Mouse (Mus musculus) stomach, postnatal 0 days (tissue): ENCODE data around the gene 6820408C15Rik.

Source experiments
- CTCF ChIP-seq: IDR thresholded peaks from 2 replicates; pipeline ENCODE4 v1.5.1; 2016; ENCODE audit warnings: antibody characterized with exemption, low read depth, mild to moderate bottlenecking, moderate library complexity
- EP300 ChIP-seq: optimal IDR thresholded peaks from 2 replicates; pipeline ENCODE3; 2016; ENCODE audit warnings: antibody characterized with exemption

DNA sequence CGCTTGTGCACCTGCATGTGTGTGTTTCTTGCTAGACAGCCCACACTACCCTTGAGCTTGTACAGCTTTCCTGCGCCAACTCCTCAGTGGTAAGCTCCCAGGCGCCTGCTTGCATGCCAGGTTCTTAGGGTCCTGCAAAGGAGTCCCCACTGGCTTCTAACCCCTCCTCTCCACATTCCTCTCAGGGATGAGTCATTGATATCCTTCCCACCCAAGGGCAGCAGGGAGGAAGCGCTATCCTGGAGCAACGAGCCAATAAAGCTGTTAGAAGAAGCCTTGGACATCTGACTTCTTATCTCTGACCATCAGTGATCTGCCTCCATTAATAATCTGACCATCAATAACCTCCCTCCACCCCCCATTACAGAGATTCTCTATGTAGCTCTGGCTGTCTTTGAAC is 47.5 kb upstream of the 6820408C15Rik start:
- TF ChIP-seq EP300, result no peak
- TF ChIP-seq CTCF, result no peak
